Mouse (Mus musculus) adipose tissue, adult 10 weeks (tissue): ENCODE data around the gene Il2. TPM values are rescaled to one million over a fixed set of nuclear protein-coding genes. Genes with fewer than 3 reads are reported as not detected.

Source experiments
- polyA plus RNA-seq: library from polyadenylated mRNA; stranded (reverse); fragments of 350-450 nt; fragmentation: Illumina TruSeq; extraction: RNeasy Lipid Tissue Mini Kit (QIAGEN cat#74804); gene quantifications from one replicate; pipeline ENCODE4 v1.2.3, GENCODE M21; 2014; ENCODE audit warnings: low read depth, low replicate concordance

Il2 gene
- not detected for polyA plus RNA-seq

GRCm38 (mm10) chr3:37125655-37126054 lies at the start of gene Il2:
Il2 (minus strand) TSS chr3:37125959.

Other genes with a start within 250 kb of the Il2 start
- 7.7 TPM for gene Adad1, start 62.4 kb downstream of the Il2 start, polyA plus RNA-seq
- not detected for gene Il21, start 106.7 kb upstream of the Il2 start, polyA plus RNA-seq
- 6.2 TPM for gene Bbs12, start 186.6 kb upstream of the Il2 start, polyA plus RNA-seq
- gene Cetn4, start 186.7 kb upstream of the Il2 start, polyA plus RNA-seq = 17.5 TPM
- 14.8 TPM for gene Fgf2, start 222.4 kb upstream of the Il2 start, polyA plus RNA-seq